Mouse (Mus musculus): Measurements from ENCODE around the gene Cyp3a13.
"Not testable (repeated sequence)": the region's sequence is repeated elsewhere in the genome, so short reads cannot be mapped to it uniquely, and the experiment has no call there.

Cyp3a13 gene

GRCm38 (mm10) chr5:137871644-137872380 lies 49.6 kb downstream of the Cyp3a13 start, which contains the start of gene Pilrb2:
TSS of gene Pilrb2 (minus strand) at chr5:137871815.
- not testable (repeated sequence) for DNase-seq (ENCODE audit: low spot score)

- not testable (repeated sequence) for DNase-seq (ENCODE audit: low spot score)
Observed at GRCm38 (mm10) chr5:137868600-137868999, 52.8 kb downstream of the Cyp3a13 start.

GRCm38 (mm10) chr5:137864008-137864407 lies 57.4 kb downstream of the Cyp3a13 start:
- DNase-seq (ENCODE audit: low spot score) = not testable (repeated sequence)

GRCm38 (mm10) chr5:137857960-137858710 lies 63.3 kb downstream of the Cyp3a13 start, which contains the start of gene Pilrb1:
TSS of gene Pilrb1 (minus strand) at chr5:137858106.
- not testable (repeated sequence) for DNase-seq (ENCODE audit: low spot score)

GRCm38 (mm10) chr5:137856870-137857269 lies 64.5 kb downstream of the Cyp3a13 start:
- not testable (repeated sequence) for DNase-seq (ENCODE audit: low spot score)

- not testable (repeated sequence) for DNase-seq (ENCODE audit: low spot score)
Observed at GRCm38 (mm10) chr5:137854907-137855306, 66.5 kb downstream of the Cyp3a13 start.

- DNase-seq (ENCODE audit: low spot score) = not testable (repeated sequence)
Observed at GRCm38 (mm10) chr5:137850313-137850712, 71.1 kb downstream of the Cyp3a13 start.
